Mouse (Mus musculus) liver, embryonic 15.5 days (tissue): ENCODE measurements around the gene Herc2. TPM values are rescaled to one million over a fixed set of nuclear protein-coding genes. Genes with fewer than 3 reads are reported as not detected.

ENCODE experiments used
- ATAC-seq: fragments of 200-750 bp; cut with Nextera tagmentation; 2 replicates; pipeline ENCODE4 v1.8.0; 2017; ENCODE audit warnings: moderate number of reproducible peaks, mild to moderate bottlenecking, moderate library complexity; ENCODE audit not compliant: insufficient read depth
- H3K27ac ChIP-seq: fragments of 300-500 bp; sonication (generic); replicated peaks from 2 replicates; pipeline ENCODE4 v1.5.1; 2015; ENCODE audit warnings: mild to moderate bottlenecking, inconsistent platforms
- H3K27me3 ChIP-seq: fragments of 300-500 bp; sonication (generic); 2 replicates; pipeline ENCODE4 v1.6.1; 2015; ENCODE audit warnings: mild to moderate bottlenecking, inconsistent platforms
- H3K36me3 ChIP-seq: fragments of 300-500 bp; sonication (generic); replicated peaks from 2 replicates; pipeline ENCODE4 v1.6.1; 2015; ENCODE audit warnings: moderate library complexity, mild to moderate bottlenecking, inconsistent platforms
- H3K4me1 ChIP-seq: fragments of 300-500 bp; sonication (generic); replicated peaks from 2 replicates; pipeline ENCODE4 v1.6.1; 2015; ENCODE audit warnings: inconsistent platforms
- H3K4me2 ChIP-seq: fragments of 300-500 bp; sonication (generic); 2 replicates; pipeline ENCODE4 v1.6.1; 2015; ENCODE audit warnings: moderate library complexity, mild to moderate bottlenecking, inconsistent platforms
- H3K4me3 ChIP-seq: fragments of 300-500 bp; sonication (generic); replicated peaks from 2 replicates; pipeline ENCODE4 v1.5.1; 2015; ENCODE audit warnings: mild to moderate bottlenecking, inconsistent platforms
- H3K9ac ChIP-seq: fragments of 300-500 bp; sonication (generic); 2 replicates; pipeline ENCODE4 v1.6.1; 2015; ENCODE audit warnings: moderate library complexity, mild to moderate bottlenecking, inconsistent platforms
- H3K9me3 ChIP-seq: fragments of 300-500 bp; sonication (generic); replicated peaks from 2 replicates; pipeline ENCODE4 v1.6.1; 2016; ENCODE audit warnings: inconsistent platforms
- WGBS: fragments of 180-500 bp; shearing (Covaris S2); methylation state at CpG from one replicate; pipeline ENCODE4 v1.1.7; 2015; ENCODE audit warnings: mixed read lengths; ENCODE audit not compliant: insufficient replicate concordance; 5-methylcytosine and 5-hydroxymethylcytosine counted together
- polyA plus RNA-seq: library from polyadenylated mRNA; unstranded; fragments of >200 nt; fragmentation: Nextera tagmentation; extraction: Ambion mirVana; gene quantifications from 2 replicates; pipeline ENCODE4 v1.2.1, GENCODE M21; 2015

Gene Herc2
- polyA plus RNA-seq, 1 experiment from 2014 or later = 14.2 TPM

- H3K36me3 ChIP-seq = peaks cover 70% of the 10 kb centered on the region
- no peak overlapping the region for H3K4me3 ChIP-seq
These were observed 79.6 kb downstream of the Herc2 start for GRCm38 (mm10) chr7:56129577-56129976.

GRCm38 (mm10) chr7:56131548-56131947 is 81.6 kb downstream of the Herc2 start:
- ATAC-seq = no peak
- Histone ChIP-seq H3K9ac (no peak overlapping the region), H3K9me3 (no peaks in the 10 kb centered on the region), H3K4me1 (no peaks in the 10 kb centered on the region), H3K4me3 (no peak overlapping the region), H3K4me2 (no peak overlapping the region), H3K27ac (no peak overlapping the region), H3K27me3 (no peaks in the 10 kb centered on the region), H3K36me3 (peaks cover 75% of the 10 kb centered on the region)
- 36% methylated on average over 6 of the region's 6 CpGs for WGBS

More at GRCm38 (mm10) chr7:56129577-56129976, 79.6 kb downstream of the Herc2 start:
- no peak overlapping the region for H3K9ac ChIP-seq
- H3K27me3 ChIP-seq = no peaks in the 10 kb centered on the region
- ATAC-seq = no peak
- no peak overlapping the region for H3K4me2 ChIP-seq
- 73% methylated on average over 3 of the region's 3 CpGs for WGBS
- H3K27ac ChIP-seq = no peak overlapping the region
- H3K4me1 ChIP-seq = no peaks in the 10 kb centered on the region
- no peaks in the 10 kb centered on the region for H3K9me3 ChIP-seq

GRCm38 (mm10) chr7:56138706-56139105 is 88.7 kb downstream of the Herc2 start:
- no peaks in the 10 kb centered on the region for H3K4me1 ChIP-seq
- H3K27me3 ChIP-seq = no peaks in the 10 kb centered on the region
- H3K9ac ChIP-seq = no peak overlapping the region
- no peak overlapping the region for H3K4me2 ChIP-seq
- 83% methylated on average over 7 of the region's 7 CpGs for WGBS
- H3K4me3 ChIP-seq = no peak overlapping the region
- no peak for ATAC-seq
- H3K36me3 ChIP-seq = peaks cover 60% of the 10 kb centered on the region
- no peaks in the 10 kb centered on the region for H3K9me3 ChIP-seq
- H3K27ac ChIP-seq = no peak overlapping the region

GRCm38 (mm10) chr7:56146424-56146823 is 96.4 kb downstream of the Herc2 start:
- ATAC-seq = no peak
- WGBS = 84% methylated on average over 3 of the region's 3 CpGs
- H3K4me1 ChIP-seq = no peaks in the 10 kb centered on the region
- no peaks in the 10 kb centered on the region for H3K27me3 ChIP-seq
- no peak overlapping the region for H3K4me2 ChIP-seq
- H3K4me3 ChIP-seq = no peak overlapping the region
- H3K9ac ChIP-seq = no peak overlapping the region
- peaks cover 66% of the 10 kb centered on the region for H3K36me3 ChIP-seq
- H3K27ac ChIP-seq = no peak overlapping the region
- no peaks in the 10 kb centered on the region for H3K9me3 ChIP-seq

GRCm38 (mm10) chr7:56148925-56149324 is 98.9 kb downstream of the Herc2 start:
- no peak overlapping the region for H3K4me3 ChIP-seq
- no peaks in the 10 kb centered on the region for H3K4me1 ChIP-seq
- no peak overlapping the region for H3K27ac ChIP-seq
- ATAC-seq = no peak
- H3K36me3 ChIP-seq = peaks cover 83% of the 10 kb centered on the region
- no peaks in the 10 kb centered on the region for H3K27me3 ChIP-seq
- H3K9ac ChIP-seq = no peak overlapping the region
- H3K9me3 ChIP-seq = no peaks in the 10 kb centered on the region
- H3K4me2 ChIP-seq = no peak overlapping the region
- WGBS = 81% methylated on average over 7 of the region's 7 CpGs

- peaks cover 84% of the 10 kb centered on the region for H3K36me3 ChIP-seq
- ATAC-seq = no peak
- no peak overlapping the region for H3K27ac ChIP-seq
- WGBS = 87% methylated on average over 16 of the region's 16 CpGs
- H3K4me3 ChIP-seq = no peak overlapping the region
- no peaks in the 10 kb centered on the region for H3K27me3 ChIP-seq
- H3K4me1 ChIP-seq = no peaks in the 10 kb centered on the region
- H3K9me3 ChIP-seq = no peaks in the 10 kb centered on the region
- H3K4me2 ChIP-seq = no peak overlapping the region
- H3K9ac ChIP-seq = no peak overlapping the region
These were observed 102.1 kb downstream of the Herc2 start for GRCm38 (mm10) chr7:56151885-56152676.

GRCm38 (mm10) chr7:56153161-56153560 is 103.2 kb downstream of the Herc2 start:
- no peaks in the 10 kb centered on the region for H3K4me1 ChIP-seq
- peaks cover 84% of the 10 kb centered on the region for H3K36me3 ChIP-seq
- no peak overlapping the region for H3K4me2 ChIP-seq
- no peaks in the 10 kb centered on the region for H3K9me3 ChIP-seq
- no peak for ATAC-seq
- H3K9ac ChIP-seq = no peak overlapping the region
- no peak overlapping the region for H3K4me3 ChIP-seq
- no peaks in the 10 kb centered on the region for H3K27me3 ChIP-seq
- WGBS = 93% methylated on average over 9 of the region's 9 CpGs
- no peak overlapping the region for H3K27ac ChIP-seq

GRCm38 (mm10) chr7:56153625-56154024 is 103.6 kb downstream of the Herc2 start:
- WGBS = 93% methylated on average over 12 of the region's 12 CpGs
- Histone ChIP-seq H3K36me3 (peaks cover 85% of the 10 kb centered on the region), H3K27me3 (no peaks in the 10 kb centered on the region), H3K9me3 (no peaks in the 10 kb centered on the region), H3K4me3 (no peak overlapping the region), H3K9ac (no peak overlapping the region), H3K4me1 (no peaks in the 10 kb centered on the region), H3K4me2 (no peak overlapping the region), H3K27ac (no peak overlapping the region)
- no peak for ATAC-seq

- H3K36me3 ChIP-seq = peaks cover 53% of the 10 kb centered on the region
These were observed 113.3 kb downstream of the Herc2 start for GRCm38 (mm10) chr7:56163316-56163715.

GRCm38 (mm10) chr7:56168713-56169112 is 118.7 kb downstream of the Herc2 start:
- 76% methylated on average over 7 of the region's 7 CpGs for WGBS

More at GRCm38 (mm10) chr7:56163316-56163715, 113.3 kb downstream of the Herc2 start:
- no peaks in the 10 kb centered on the region for H3K4me1 ChIP-seq
- H3K9ac ChIP-seq = no peak overlapping the region
- H3K4me2 ChIP-seq = no peak overlapping the region
- no peaks in the 10 kb centered on the region for H3K9me3 ChIP-seq
- no peak for ATAC-seq
- 87% methylated on average over 4 of the region's 4 CpGs for WGBS
- H3K27ac ChIP-seq = no peak overlapping the region
- no peaks in the 10 kb centered on the region for H3K27me3 ChIP-seq
- H3K4me3 ChIP-seq = no peak overlapping the region

GRCm38 (mm10) chr7:56177371-56177770 is 127.4 kb downstream of the Herc2 start:
- ATAC-seq = no peak
- no peaks in the 10 kb centered on the region for H3K9me3 ChIP-seq
- H3K4me3 ChIP-seq = no peak overlapping the region
- H3K9ac ChIP-seq = no peak overlapping the region
- H3K4me2 ChIP-seq = no peak overlapping the region
- H3K4me1 ChIP-seq = no peaks in the 10 kb centered on the region
- peaks cover 39% of the 10 kb centered on the region for H3K36me3 ChIP-seq
- no peak overlapping the region for H3K27ac ChIP-seq
- WGBS = 72% methylated on average over 3 of the region's 3 CpGs
- H3K27me3 ChIP-seq = no peaks in the 10 kb centered on the region

More at GRCm38 (mm10) chr7:56168713-56169112, 118.7 kb downstream of the Herc2 start:
- Histone ChIP-seq H3K27me3 (no peaks in the 10 kb centered on the region), H3K27ac (no peak overlapping the region), H3K9ac (no peak overlapping the region), H3K4me2 (no peak overlapping the region), H3K4me3 (no peak overlapping the region), H3K4me1 (no peaks in the 10 kb centered on the region), H3K9me3 (no peaks in the 10 kb centered on the region), H3K36me3 (peaks cover 49% of the 10 kb centered on the region)
- ATAC-seq = no peak

- WGBS = 85% methylated on average over 6 of the region's 6 CpGs
These were observed 141.0 kb downstream of the Herc2 start for GRCm38 (mm10) chr7:56191041-56191440.

More at GRCm38 (mm10) chr7:56191041-56191440, 141.0 kb downstream of the Herc2 start:
- H3K4me1 ChIP-seq = no peaks in the 10 kb centered on the region
- no peaks in the 10 kb centered on the region for H3K9me3 ChIP-seq
- H3K4me2 ChIP-seq = no peak overlapping the region
- no peaks in the 10 kb centered on the region for H3K27me3 ChIP-seq
- H3K27ac ChIP-seq = no peak overlapping the region
- no peak overlapping the region for H3K4me3 ChIP-seq
- no peak for ATAC-seq
- H3K9ac ChIP-seq = no peak overlapping the region
- H3K36me3 ChIP-seq = peaks cover 72% of the 10 kb centered on the region
